Mouse (Mus musculus) adrenal gland, adult 2 months (tissue): ENCODE results near the gene Chil4. TPM values are rescaled to one million over a fixed set of nuclear protein-coding genes. Genes with fewer than 3 reads are reported as not detected.

Experiments used
- DNase-seq: peaks from one replicate; pipeline ENCODE4 v3.0.0; 2021
- polyA plus RNA-seq: library from polyadenylated mRNA; depleted of rRNA; stranded (reverse); fragments of >200 nt; gene quantifications from 2 replicates; pipeline ENCODE4 v1.2.3, GENCODE M21; 2012; rRNA removed
- total RNA-seq, 2 experiments: library from RNA; stranded (reverse); gene quantifications; 2 replicates each; pipeline ENCODE4 v1.2.3; 2021

Gene Chil4
- total and polyA plus RNA-seq, 3 experiments: not detected

DNA sequence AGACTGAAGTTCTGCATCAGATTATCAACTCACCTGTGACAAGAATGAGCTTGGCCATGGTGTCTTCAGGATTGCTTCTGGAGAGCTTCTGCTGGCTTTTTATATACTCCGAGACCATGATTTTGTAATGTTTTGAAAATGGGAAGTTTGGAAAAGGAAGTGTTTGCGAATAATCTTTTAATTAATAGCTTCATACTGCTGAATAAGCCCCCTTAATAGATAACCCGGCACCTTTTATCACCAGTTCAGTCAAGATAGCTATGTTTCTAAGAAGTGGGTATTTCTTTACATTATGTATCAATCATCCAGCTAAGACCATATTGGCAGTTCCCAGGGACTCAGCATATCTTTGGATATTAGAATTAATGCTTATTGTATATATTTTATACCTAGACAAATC lies 51.8 kb downstream of the Chil4 start, which contains the start of gene Chil3:
TSS of gene Chil3 (minus strand) at position 101 of the 400 bp plus-strand sequence.
- DNase-seq: no peak

GRCm38 (mm10) chr3:106154413-106154812 lies 64.9 kb downstream of the Chil4 start:
- no peak for DNase-seq

Other genes with a start within 250 kb of the Chil4 start
- 1 to 10 TPM in 1 of 2 experiments, under 1 TPM in 1; 0.38 to 1.1 TPM for gene Ovgp1, start 245.8 kb downstream of the Chil4 start, total RNA-seq
- 0.58 and 0.77 TPM in 2 replicates for gene Ovgp1, start 245.8 kb downstream of the Chil4 start, polyA plus RNA-seq
- not detected for gene Pifo, start 204.9 kb downstream of the Chil4 start, total RNA-seq
- not detected in 2 replicates for gene Pifo, start 204.9 kb downstream of the Chil4 start, polyA plus RNA-seq
- gene Chil5, start 186.7 kb downstream of the Chil4 start, total RNA-seq: not detected
- gene Chil5, start 186.7 kb downstream of the Chil4 start, polyA plus RNA-seq: not detected in 2 replicates
- not detected for gene Chia1, start 106.3 kb downstream of the Chil4 start, total RNA-seq
- gene Chia1, start 106.3 kb downstream of the Chil4 start, polyA plus RNA-seq: 0.59 TPM in 1 of 2 replicates, not detected in the other
- 1 to 10 TPM in 1 of 2 experiments, under 1 TPM in 1; 0.66 to 1.1 TPM for gene Chil3, start 51.9 kb downstream of the Chil4 start, total RNA-seq
- gene Chil3, start 51.9 kb downstream of the Chil4 start, polyA plus RNA-seq: 0.10 and 0.28 TPM in 2 replicates
- not detected for gene Chil6, start 186.7 kb upstream of the Chil4 start, total RNA-seq
- gene Chil6, start 186.7 kb upstream of the Chil4 start, polyA plus RNA-seq: not detected in 2 replicates